Mouse (Mus musculus) lung, embryonic 14.5 days (tissue): ENCODE data around the gene Aox1. TPM values are rescaled to one million over a fixed set of nuclear protein-coding genes. Genes with fewer than 3 reads are reported as not detected.
A peak's percentile ranks its signal among the peaks of the same experiment; 100 is the strongest.

Source experiments
- ATAC-seq: fragments of 200-750 bp; cut with Nextera tagmentation; 2 replicates; pipeline ENCODE4 v1.8.0; 2017; ENCODE audit warnings: mild to moderate bottlenecking, moderate TSS enrichment, moderate library complexity; ENCODE audit not compliant: insufficient read depth
- DNase-seq: peaks from one replicate; pipeline ENCODE4 v3.0.0-alpha.2; 2015
- H3K27ac ChIP-seq: fragments of 300-500 bp; sonication (generic); 2 replicates; pipeline ENCODE4 v1.5.1; 2014; ENCODE audit warnings: low read depth, mild to moderate bottlenecking, moderate library complexity
- H3K27me3 ChIP-seq: fragments of 300-500 bp; sonication (generic); 2 replicates; pipeline ENCODE4 v1.6.1; 2014; ENCODE audit warnings: low read length, control low read depth; ENCODE audit not compliant: insufficient read depth
- H3K36me3 ChIP-seq: fragments of 300-500 bp; sonication (generic); 2 replicates; pipeline ENCODE4 v1.6.1; 2014; ENCODE audit warnings: control low read depth; ENCODE audit not compliant: insufficient read depth
- H3K4me1 ChIP-seq: fragments of 300-500 bp; sonication (generic); 2 replicates; pipeline ENCODE4 v1.6.1; 2014; ENCODE audit warnings: antibody characterized with exemption, control low read depth; ENCODE audit not compliant: insufficient read depth
- H3K4me2 ChIP-seq: fragments of 300-500 bp; sonication (generic); 2 replicates; pipeline ENCODE4 v1.6.1; 2014; ENCODE audit warnings: mild to moderate bottlenecking
- H3K4me3 ChIP-seq: fragments of 300-500 bp; sonication (generic); 2 replicates; pipeline ENCODE4 v1.5.1; 2014; ENCODE audit warnings: low read depth, low read length
- H3K9ac ChIP-seq: fragments of 300-500 bp; sonication (generic); 2 replicates; pipeline ENCODE4 v1.6.1; 2014
- H3K9me3 ChIP-seq: fragments of 300-500 bp; sonication (generic); 2 replicates; pipeline ENCODE4 v1.6.1; 2016; ENCODE audit warnings: low read depth, low read length, control low read depth
- CTCF ChIP-seq: IDR thresholded peaks from 2 replicates; pipeline ENCODE4 v1.5.1; 2016; ENCODE audit warnings: antibody characterized with exemption, low read depth
- WGBS: fragments of 180-500 bp; shearing (Covaris S2); extraction: QIAGEN DNeasy Blood & Tissue Kit; methylation state at CpG from one replicate; pipeline ENCODE4 v1.1.7; 2014; 5-methylcytosine and 5-hydroxymethylcytosine counted together
- polyA plus RNA-seq: library from polyadenylated mRNA; unstranded; fragments of >200 nt; fragmentation: Nextera tagmentation; extraction: Ambion mirVana; gene quantifications from 2 replicates; pipeline ENCODE4 v1.2.1, GENCODE M21; 2014

Aox1 gene
- polyA plus RNA-seq, 1 experiment from 2014 or later = 0.72 TPM

DNA sequence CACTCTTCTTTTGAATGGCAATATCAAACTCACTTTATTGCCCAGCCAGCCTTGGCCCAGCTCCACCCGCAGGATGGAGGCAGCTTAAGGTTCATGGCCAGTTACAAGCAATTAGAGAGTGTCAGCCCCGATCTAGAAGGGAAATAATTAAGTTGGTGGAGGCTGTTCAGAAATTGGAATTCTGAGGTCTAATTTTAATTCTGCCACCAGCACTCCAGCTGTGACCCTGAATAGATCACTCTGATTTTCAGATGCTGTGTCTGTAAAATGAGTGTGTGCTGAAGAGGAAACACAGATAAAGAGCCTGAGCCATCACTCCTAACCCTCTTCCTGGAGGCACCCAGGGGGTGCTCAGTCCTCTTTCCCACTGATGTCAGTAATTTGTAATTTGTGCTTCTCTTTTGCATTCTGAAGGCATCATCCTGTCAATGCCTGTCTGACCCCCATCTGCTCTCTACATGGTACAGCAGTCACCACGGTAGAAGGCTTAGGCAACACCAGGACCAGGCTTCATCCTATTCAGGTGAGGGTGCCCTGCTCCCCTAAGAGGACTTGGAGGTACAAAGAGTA, 17.1 kb downstream of the Aox1 start:
- no peak overlapping the region for H3K9ac ChIP-seq
- no peak overlapping the region for H3K4me2 ChIP-seq
- TF ChIP-seq CTCF = no peak
- no peak for ATAC-seq
- 50% methylated on average over 3 of the region's 3 CpGs for WGBS
- DNase-seq = no peak
- H3K27ac ChIP-seq = no peak overlapping the region
- no peaks in the 10 kb centered on the region for H3K9me3 ChIP-seq
- H3K27me3 ChIP-seq = no peaks in the 10 kb centered on the region
- H3K4me1 ChIP-seq = no peaks in the 10 kb centered on the region
- no peak overlapping the region for H3K4me3 ChIP-seq
- no peaks in the 10 kb centered on the region for H3K36me3 ChIP-seq

DNA sequence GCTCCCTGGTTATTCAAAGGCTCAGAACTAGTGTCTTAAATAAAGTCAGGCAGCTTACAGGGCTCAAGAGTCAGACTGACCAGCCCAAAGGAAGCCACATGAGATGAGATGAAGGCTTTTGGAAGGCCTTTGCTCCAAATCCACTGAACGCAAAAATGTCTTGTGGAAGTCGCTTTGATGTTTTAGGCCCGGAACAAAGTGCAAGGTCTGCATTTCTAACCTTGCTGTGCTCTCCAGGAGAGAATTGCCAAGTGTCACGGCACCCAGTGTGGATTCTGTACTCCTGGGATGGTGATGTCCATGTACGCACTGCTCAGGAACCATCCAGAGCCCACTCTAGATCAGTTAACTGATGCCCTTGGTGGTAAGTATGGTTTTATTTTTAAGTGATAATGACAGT, 19.4 kb downstream of the Aox1 start:
- no peaks in the 10 kb centered on the region for H3K9me3 ChIP-seq
- no peak for ATAC-seq

GRCm38 (mm10) chr1:58055598-58055997, 25.9 kb downstream of the Aox1 start:
- no peak for TF ChIP-seq CTCF
- 85% methylated on average over 11 of the region's 11 CpGs for WGBS
- no peaks in the 10 kb centered on the region for H3K27me3 ChIP-seq

More for the DNA sequence above, 19.4 kb downstream of the Aox1 start:
- Histone ChIP-seq H3K27me3 (no peaks in the 10 kb centered on the region), H3K36me3 (no peaks in the 10 kb centered on the region), H3K9ac (no peak overlapping the region), H3K4me3 (no peak overlapping the region), H3K4me2 (no peak overlapping the region), H3K27ac (no peak overlapping the region), H3K4me1 (no peaks in the 10 kb centered on the region)
- no peak for TF ChIP-seq CTCF
- no peak for DNase-seq
- 90% methylated on average over 5 of the region's 5 CpGs for WGBS

DNA sequence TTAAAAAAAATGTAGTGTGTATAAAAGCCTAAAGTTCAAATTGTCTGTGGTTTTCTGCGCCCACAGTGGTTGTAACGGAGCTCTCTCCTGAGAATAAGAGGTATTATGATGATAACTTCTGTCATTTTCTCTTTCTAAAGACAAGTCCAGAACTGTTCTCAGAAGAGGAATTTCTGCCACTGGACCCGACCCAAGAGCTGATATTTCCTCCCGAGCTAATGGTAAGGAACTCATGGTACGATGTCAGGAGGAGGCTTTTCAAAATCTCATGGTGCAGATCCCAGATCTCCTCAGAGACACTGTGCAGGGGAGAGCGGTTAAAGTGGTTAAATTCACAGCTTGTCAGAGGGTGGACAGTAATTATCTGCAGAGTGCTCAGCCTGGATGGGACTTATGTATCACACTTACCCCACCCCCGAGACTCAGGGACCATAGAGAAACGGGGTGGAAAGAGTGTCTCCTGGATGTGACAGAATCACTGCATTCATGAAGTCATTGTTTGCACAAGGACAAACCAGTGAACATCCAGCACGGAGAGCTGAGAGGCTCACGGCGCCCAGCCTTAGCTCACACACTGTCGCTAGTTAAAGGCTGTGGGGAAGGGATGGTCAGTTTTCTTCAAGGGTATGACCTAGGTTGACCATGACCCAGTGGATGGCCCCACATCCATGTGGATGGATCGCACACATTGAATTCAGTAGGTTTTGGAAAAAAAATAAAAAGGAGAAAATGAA, 26.5 kb downstream of the Aox1 start:
- Histone ChIP-seq H3K9ac (no peak overlapping the region), H3K27ac (peak overlapping the region; percentile 47), H3K36me3 (no peaks in the 10 kb centered on the region), H3K4me2 (peak overlapping the region; percentile 44), H3K4me3 (no peak overlapping the region), H3K27me3 (no peaks in the 10 kb centered on the region), H3K9me3 (no peaks in the 10 kb centered on the region), H3K4me1 (0 out of 2 replicates have a peak, but pooled peaks cover 14% of the 10 kb centered on the region)
- WGBS = 40% methylated on average over 13 of the region's 13 CpGs
- DNase-seq (peak; percentile 68), ATAC-seq (peak; percentile 47; the same call in 1 of the 2 replicates)
- TF ChIP-seq CTCF = no peak

More at GRCm38 (mm10) chr1:58055598-58055997, 25.9 kb downstream of the Aox1 start:
- Histone ChIP-seq H3K4me3 (no peak overlapping the region), H3K9me3 (no peaks in the 10 kb centered on the region), H3K9ac (no peak overlapping the region), H3K4me2 (no peak overlapping the region), H3K27ac (no peak overlapping the region), H3K36me3 (no peaks in the 10 kb centered on the region), H3K4me1 (0 out of 2 replicates have a peak, but pooled peaks cover 14% of the 10 kb centered on the region)
- ATAC-seq = no peak
- DNase-seq = no peak

DNA sequence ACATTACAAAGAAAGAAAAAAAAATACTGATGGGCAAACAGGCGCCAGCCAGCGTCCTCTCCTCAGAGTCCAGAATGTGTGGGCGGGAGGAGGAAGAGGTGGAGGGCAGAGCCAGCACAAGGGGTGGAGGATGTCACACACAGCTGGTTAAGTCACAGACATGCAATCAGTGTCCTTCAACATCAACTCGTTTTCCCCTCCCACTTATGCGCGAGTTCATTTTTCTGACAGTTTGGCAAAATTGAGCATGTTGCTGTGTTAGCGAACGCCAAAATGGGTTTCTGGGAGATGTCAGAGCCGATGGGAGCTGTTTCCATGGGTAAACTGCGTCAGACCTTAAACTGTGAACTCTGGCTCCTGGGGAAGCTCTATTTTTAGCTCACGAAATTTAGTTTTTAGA, 27.2 kb downstream of the Aox1 start:
- TF ChIP-seq CTCF = no peak
- Histone ChIP-seq H3K4me2 (peak overlapping the region; percentile 44), H3K9ac (no peak overlapping the region), H3K27me3 (no peaks in the 10 kb centered on the region), H3K36me3 (no peaks in the 10 kb centered on the region), H3K4me1 (0 out of 2 replicates have a peak, but pooled peaks cover 14% of the 10 kb centered on the region), H3K4me3 (no peak overlapping the region), H3K27ac (peak overlapping the region; percentile 72), H3K9me3 (no peaks in the 10 kb centered on the region)
- 36% methylated on average over 11 of the region's 11 CpGs for WGBS
- DNase-seq (peak; percentile 90), ATAC-seq (peak; percentile 85)

GRCm38 (mm10) chr1:58058846-58059245, 29.1 kb downstream of the Aox1 start:
- H3K36me3 ChIP-seq = no peaks in the 10 kb centered on the region
- no peak overlapping the region for H3K9ac ChIP-seq
- TF ChIP-seq CTCF = no peak
- no peak overlapping the region for H3K4me3 ChIP-seq
- H3K27ac ChIP-seq = no peak overlapping the region
- H3K27me3 ChIP-seq = no peaks in the 10 kb centered on the region
- ATAC-seq (no peak), DNase-seq (no peak)
- 85% methylated on average over 4 of the region's 4 CpGs for WGBS
- no peaks in the 10 kb centered on the region for H3K9me3 ChIP-seq
- H3K4me1 ChIP-seq = 0 out of 2 replicates have a peak, but pooled peaks cover 14% of the 10 kb centered on the region
- H3K4me2 ChIP-seq = no peak overlapping the region

DNA sequence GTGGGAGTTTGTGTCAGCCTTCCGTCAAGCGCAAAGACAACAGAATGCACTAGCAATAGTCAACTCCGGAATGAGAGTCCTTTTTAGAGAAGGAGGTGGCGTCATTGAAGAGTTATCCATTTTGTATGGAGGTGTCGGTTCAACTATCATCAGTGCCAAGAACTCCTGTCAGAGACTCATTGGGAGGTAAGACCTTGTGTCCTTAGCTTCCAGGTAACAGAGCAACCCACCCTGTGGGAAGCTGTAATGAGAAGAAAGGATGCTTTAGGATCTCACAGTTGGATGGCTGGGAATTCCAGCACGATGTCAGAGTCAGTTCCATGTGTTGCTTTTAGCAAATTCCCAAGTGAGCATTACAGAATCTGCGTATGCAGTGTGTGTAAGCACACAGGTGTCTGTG, 32.4 kb downstream of the Aox1 start:
- Histone ChIP-seq H3K4me2 (no peak overlapping the region), H3K9ac (no peak overlapping the region), H3K27ac (no peak overlapping the region), H3K9me3 (no peaks in the 10 kb centered on the region), H3K4me1 (0 out of 2 replicates have a peak, but pooled peaks cover 14% of the 10 kb centered on the region), H3K4me3 (no peak overlapping the region), H3K27me3 (no peaks in the 10 kb centered on the region), H3K36me3 (no peaks in the 10 kb centered on the region)
- no peak for TF ChIP-seq CTCF
- no peak for ATAC-seq
- no peak for DNase-seq
- WGBS = 90% methylated on average over 7 of the region's 7 CpGs
